Mouse (Mus musculus): ENCODE data around the gene Atp6v0e.

The Atp6v0e gene

GRCm38 (mm10) chr17:26715916-26716717 lies 53.1 kb downstream of the Atp6v0e start:
- peak; percentile 96 for DNase-seq (ENCODE audit: low read depth, low spot score)

GRCm38 (mm10) chr17:26717868-26718267 lies 54.8 kb downstream of the Atp6v0e start:
- no peak for DNase-seq (ENCODE audit: low read depth, low spot score)

- DNase-seq (ENCODE audit: low read depth, low spot score) = no peak
Measured at GRCm38 (mm10) chr17:26719405-26719804, 56.4 kb downstream of the Atp6v0e start.

- no peak for DNase-seq (ENCODE audit: low read depth, low spot score)
Measured at GRCm38 (mm10) chr17:26721802-26722201, 58.8 kb downstream of the Atp6v0e start.

- no peak for DNase-seq (ENCODE audit: low read depth, low spot score)
Measured at GRCm38 (mm10) chr17:26724790-26725189, 61.8 kb downstream of the Atp6v0e start.

- no peak for DNase-seq (ENCODE audit: low read depth, low spot score)
Measured at GRCm38 (mm10) chr17:26726674-26727073, 63.6 kb downstream of the Atp6v0e start.

- DNase-seq (ENCODE audit: low read depth, low spot score) = no peak
Measured at GRCm38 (mm10) chr17:26727110-26727755, 64.2 kb downstream of the Atp6v0e start.

- no peak for DNase-seq (ENCODE audit: low read depth, low spot score)
Measured at GRCm38 (mm10) chr17:26742581-26742980, 79.5 kb downstream of the Atp6v0e start.

GRCm38 (mm10) chr17:26743294-26743693 lies 80.3 kb downstream of the Atp6v0e start:
- no peak for DNase-seq (ENCODE audit: low read depth, low spot score)

Measured in WW6 (cell line).